Mouse (Mus musculus): ENCODE data around the gene Usp30. TPM values are rescaled to one million over a fixed set of nuclear protein-coding genes. Genes with fewer than 3 reads are reported as not detected.
A peak's percentile ranks its signal among the peaks of the same experiment; 100 is the strongest.

The Usp30 gene
- total RNA-seq (2021): 10 to 100 TPM; 35.9 to 38.0 TPM

DNA sequence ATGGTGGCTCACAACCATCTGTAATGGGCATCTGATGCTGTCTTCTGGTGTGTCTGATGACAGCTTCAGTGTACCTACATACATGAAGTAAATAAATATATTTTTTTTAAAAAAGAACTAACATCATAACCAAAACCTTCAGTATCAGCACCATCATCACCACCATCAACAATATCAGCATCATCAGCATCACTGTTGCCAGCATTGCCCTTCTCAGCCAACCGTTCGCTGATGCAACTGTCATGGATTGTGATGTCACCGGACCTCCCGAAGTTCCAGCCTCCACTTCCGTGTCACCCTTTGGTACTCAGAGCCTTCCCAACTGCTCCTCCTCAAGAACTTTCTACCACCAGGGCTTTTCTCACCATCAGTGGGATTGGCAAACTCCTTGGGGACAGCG is at the start of gene Usp30:
Usp30 (plus strand) TSS at position 301 of the 400 bp plus-strand sequence.
- DNase-seq (ENCODE audit: low spot score in 2 of 2): no peak
- intact Hi-C loops (cut with DNase I): no loop called here

DNA sequence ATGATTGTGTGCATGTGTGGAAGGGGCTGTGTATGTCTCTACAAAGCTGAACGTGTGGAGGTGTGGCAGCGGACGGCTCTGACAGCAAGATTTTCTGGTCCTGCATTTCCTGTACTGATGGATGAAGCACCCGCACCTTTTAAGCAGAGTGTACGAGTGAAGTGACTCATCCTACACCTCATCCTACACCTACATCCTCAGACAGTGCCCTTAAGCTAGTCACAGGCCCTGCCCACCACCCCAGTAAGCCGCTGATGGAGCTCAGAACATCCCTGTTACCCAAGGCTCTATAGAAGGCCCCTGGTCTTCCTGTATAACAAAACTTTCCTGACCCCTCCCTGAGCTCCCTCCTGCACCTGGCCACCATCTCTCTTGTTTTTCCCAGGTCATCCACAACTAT is 40.9 kb upstream of the Usp30 start:
- intact Hi-C loops (cut with DNase I): no loop called here

DNA sequence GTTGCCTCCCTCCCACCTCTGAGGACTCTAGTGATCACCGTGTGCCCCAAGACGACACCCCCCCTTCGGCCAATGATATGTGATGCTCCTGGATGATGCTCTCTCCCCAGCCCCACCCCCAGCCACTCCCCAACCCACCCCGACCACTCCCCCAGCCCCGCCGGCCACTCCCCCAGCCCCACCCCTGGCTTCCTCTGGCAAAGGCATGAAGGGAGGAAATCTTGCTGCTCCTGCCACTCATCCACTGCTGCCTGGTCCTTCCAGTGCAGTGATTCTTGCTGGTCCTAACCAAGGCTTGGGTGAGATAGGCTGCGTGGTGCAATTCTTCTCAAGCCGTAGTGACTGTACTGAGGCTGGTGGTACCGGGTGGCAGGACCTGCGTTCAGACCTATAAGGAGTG is 40.4 kb upstream of the Usp30 start:
- peak in 1 of 2 experiments; percentile 23 for DNase-seq (ENCODE audit: low spot score in 2 of 2)
- intact Hi-C loops (cut with DNase I): no loop called here

More for the DNA sequence above, 40.9 kb upstream of the Usp30 start:
- DNase-seq (ENCODE audit: low spot score in 2 of 2): peak in 1 of 2 experiments; percentile 28

DNA sequence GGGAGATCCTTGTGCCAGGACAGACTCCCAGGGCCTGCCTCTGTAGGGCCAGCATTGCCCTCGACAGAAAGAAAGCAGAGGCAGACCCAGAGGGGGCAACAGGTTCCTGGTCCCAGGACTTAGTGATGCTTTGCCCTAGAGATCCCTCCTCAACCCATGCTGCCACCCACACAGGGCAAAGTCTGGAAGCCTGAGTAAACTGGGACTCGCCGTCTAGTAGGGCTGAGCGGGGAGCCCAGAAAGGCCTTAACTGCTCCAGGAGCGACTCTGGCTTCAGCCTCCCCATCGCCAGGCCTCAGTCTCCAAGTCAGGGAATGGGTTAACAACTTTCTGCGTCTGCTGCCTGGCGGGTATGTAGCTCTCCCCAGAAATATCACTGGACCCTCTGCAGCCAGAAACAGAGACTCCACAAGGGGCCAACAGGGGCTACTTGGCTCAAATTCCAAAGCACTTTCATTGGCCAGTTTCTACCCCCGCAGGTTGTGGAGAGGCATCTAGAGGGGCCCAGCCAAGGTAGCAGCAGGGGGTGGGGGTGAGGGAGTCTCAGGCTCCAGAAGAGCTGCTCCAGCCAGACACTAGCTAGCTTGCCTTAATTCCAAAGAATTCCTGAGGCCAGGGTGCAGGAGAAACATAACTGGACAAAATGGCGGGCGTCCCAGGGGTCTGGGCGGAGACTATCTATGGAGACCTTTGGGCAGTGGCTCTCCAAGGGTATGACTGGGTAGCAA is 37.9 kb upstream of the Usp30 start:
- intact Hi-C loops (cut with DNase I): no loop called here
- DNase-seq (ENCODE audit: low spot score in 2 of 2): no peak

DNA sequence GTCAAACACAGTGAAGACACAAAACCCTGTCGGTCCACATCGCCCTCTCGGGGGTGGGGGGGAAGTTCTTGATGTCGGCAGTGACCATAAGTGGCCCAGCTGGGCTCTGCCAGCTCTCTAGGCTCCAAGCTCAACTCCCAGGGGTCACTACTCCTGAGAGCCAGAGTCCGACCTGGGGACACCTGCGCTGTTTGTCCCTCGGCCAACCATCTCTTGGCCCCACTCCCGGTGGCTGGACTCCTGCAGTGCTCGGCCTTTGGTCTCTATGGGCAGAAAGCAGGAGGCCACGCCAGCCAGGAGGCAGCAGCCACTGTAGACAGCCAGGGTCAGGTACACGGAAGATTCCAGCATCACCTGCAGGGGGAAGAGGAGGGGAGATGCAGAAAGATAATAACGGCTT is 37.1 kb upstream of the Usp30 start:
- intact Hi-C loops (cut with DNase I): no loop called here

DNA sequence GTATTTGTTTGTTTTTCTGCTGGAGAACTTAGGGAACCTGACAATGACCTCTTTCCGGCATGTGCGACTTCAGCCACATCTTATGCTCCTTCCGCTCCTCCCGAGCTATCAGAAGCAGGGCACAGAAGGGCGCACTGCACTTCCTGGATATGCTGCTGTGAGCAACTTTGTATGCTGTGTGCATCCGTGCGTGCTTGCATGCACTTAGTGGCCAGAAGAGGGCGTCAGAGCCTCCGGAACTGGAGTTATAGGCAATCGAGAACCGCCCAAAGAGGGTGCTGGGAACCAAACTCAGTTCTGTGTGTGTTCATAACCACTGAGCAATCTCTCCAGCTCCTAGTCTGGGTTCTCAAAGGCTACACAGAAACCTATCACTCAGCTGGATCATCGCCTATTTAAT is 34.6 kb upstream of the Usp30 start:
- intact Hi-C loops (cut with DNase I): no loop called here
- no peak for DNase-seq (ENCODE audit: low spot score in 2 of 2)

More for the DNA sequence above, 37.1 kb upstream of the Usp30 start:
- no peak for DNase-seq (ENCODE audit: low spot score in 2 of 2)

DNA sequence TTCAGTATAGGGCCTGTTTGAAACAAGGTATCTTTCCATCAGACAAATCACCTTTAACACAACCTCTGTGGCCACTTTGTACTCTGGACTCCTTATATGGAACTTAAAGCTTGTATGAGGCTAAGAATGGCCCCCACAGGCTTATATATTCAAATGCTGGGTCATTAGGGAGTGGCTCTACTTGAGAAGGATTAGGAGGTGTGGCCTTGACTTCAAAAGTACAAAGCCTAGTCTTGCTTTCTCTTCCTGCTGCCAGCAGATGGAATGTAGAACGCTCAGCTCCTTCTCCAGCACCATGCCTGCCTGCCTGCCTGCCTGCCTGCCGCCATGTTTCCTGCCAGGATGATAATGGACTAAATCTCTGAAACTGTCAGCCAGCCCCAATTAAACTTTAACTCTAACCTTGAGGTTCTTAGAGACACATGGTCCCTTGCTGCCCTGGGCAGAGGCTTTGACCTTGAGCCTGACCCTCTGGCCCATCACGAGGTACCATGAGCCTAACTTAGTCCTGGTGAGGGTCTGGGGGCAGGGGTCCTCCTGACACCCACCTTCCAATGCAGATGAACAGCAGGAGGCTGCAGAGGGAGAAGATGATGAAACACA is 33.0 kb upstream of the Usp30 start:
- no peak for DNase-seq (ENCODE audit: low spot score in 2 of 2)
- intact Hi-C loops (cut with DNase I): no loop called here

DNA sequence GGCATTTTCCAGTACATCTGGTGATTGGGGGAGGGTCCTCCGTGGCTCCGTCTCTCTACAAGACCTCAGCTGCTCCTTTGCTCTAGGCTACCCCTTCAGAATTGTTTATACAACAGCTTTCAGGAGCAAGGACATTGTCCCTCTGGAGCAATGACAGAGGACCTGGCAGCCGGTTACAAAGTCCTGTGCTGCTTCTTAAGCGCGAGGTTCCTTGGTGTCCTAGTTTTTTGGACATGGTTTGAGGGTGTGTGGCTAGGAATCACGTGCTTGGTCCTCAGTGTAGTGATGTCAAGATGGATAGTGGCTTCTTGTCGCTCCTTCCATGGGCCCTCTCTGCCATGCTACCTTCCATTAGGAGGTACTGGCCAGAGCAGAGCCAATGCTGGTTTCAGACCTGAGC is 30.9 kb upstream of the Usp30 start:
- intact Hi-C loops (cut with DNase I): no loop called here
- DNase-seq (ENCODE audit: low spot score in 2 of 2): no peak

DNA sequence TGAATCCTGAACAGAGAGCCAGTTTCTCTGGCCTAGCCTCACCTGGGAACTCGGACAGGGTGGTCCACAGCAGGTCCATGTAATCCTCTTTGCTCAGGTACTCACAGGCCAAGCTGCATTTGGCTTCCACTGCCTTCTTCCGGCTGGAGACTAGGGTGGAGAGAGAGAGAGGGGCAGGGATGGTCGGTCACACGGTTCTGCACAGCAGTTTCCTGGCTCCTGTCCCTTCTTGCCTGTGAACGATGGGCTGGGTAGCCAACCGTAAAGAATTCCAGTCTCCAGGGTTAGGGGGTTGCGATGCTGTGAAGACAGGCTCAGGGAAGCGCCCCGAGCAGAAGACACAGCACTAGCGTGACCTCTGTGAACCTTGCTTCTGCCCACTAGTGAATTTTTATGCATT is 30.1 kb upstream of the Usp30 start:
- no peak for DNase-seq (ENCODE audit: low spot score in 2 of 2)
- intact Hi-C loops (cut with DNase I): no loop called here

DNA sequence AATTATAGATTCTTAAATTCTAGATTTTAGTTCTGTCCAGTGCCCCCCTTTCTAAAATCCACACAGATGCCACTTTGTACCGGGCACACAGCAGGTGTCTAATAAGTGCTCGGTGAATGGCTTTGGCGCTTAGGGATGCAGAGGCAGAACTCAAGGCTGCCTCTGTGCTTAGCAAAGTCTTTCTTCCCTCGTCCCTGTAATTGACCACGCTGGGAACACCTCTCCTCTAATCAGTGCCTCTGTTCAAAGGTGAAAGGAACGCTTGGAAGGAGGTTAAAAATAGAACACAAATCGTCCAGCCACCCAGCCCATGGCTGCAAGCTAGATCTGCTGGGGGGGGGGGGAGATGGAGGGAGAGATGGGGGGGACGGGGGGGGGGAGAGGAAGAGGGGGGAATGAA is 24.8 kb upstream of the Usp30 start:
- DNase-seq (ENCODE audit: low spot score in 2 of 2): no peak
- intact Hi-C loops (cut with DNase I): no loop called here

DNA sequence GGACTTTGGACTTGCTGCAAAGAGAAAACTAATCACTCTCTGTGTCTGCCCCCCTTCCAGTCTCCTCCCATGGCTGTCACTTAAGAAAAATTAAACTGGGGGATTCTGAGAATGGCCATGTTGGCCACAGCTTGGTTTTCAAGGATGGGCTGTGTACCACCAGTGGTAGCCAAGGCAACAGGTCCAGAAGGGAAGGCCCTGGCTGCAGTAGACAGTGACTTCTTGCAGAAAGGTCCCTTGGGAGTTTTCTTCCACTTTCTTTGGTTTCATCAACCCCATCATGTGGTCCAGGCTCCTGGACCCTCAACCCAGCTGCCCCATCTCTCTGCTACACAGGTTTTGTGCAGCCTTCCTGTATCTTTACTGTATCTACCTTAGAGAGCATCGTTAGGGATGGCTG is 24.4 kb upstream of the Usp30 start:
- intact Hi-C loops (cut with DNase I): no loop called here

DNA sequence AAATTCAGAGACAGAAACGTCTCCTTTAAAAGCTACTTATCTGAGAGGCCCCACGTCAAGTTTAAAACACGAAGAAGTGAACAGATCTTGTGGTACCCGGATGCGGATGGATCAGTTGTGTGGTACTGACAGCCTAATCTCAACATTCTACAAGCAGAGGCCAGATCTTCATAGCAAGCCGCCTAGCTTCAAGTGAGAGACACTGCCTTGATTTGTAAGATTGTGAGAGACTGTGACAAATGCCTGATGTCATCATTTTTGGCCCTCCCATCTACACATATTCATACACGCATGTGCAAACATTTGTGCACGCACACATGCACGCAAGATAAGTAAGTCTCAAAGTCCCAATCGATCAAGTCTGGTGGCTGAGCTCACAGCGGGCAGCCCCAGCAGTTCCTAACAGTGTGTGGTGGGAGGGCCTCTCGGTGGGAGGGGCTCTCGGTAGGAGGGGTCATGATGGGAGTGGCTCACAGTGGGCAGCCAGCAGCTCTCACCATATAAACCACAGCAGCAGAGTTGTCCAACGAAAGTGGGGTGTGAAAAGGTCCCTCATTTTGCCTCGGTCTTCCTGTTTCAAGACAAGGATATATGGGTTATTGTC is 23.8 kb upstream of the Usp30 start:
- intact Hi-C loops (cut with DNase I): no loop called here
- no peak for DNase-seq (ENCODE audit: low spot score in 2 of 2)

More for the DNA sequence above, 24.4 kb upstream of the Usp30 start:
- no peak for DNase-seq (ENCODE audit: low spot score in 2 of 2)

DNA sequence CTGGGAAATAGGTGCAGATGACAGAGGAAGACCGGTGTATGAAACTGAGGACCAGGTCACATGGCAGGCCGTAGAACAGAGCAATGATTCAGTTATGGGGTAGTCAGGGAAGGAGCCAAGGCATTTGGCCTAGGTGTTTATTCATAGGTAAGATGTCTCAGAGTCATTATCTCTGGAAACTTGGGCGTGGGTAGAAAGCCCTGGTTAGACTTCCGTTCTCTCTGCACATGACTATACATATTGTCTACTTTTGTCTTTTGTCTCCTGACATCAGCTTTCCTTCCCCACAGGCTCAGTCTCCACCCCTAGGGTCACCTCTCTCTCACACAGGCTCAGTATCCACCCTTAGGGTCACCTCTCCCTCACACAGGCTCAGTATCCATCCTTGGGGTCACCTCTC is 21.5 kb upstream of the Usp30 start:
- DNase-seq (ENCODE audit: low spot score in 2 of 2): no peak
- intact Hi-C loops (cut with DNase I): loop anchor here (2.0 kb wide), 1 partner anchor 87 kb away; no protein-coding TSS in a partner anchor

DNA sequence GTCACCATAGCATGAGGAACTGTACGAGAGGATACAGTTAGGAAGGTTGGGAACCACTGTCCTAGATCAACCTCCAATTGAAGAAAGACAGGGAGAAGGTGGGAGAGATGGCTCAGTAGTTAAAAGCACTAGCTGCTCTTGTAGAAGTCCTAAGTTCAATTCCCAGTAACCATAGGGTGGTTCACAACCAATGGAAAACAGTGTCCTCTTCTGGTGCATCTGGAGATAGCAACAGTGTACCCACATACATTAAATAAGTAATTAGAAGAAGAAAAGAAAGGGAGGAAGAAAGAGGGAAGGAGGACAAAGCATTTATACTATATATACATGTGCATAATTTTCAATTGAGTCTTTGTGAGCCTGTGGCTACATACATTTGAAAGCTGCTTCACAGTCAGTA is 20.1 kb upstream of the Usp30 start:
- no peak for DNase-seq (ENCODE audit: low spot score in 2 of 2)
- intact Hi-C loops (cut with DNase I): loop anchor here (2.0 kb wide), 1 partner anchor 88 kb away; no protein-coding TSS in a partner anchor

DNA sequence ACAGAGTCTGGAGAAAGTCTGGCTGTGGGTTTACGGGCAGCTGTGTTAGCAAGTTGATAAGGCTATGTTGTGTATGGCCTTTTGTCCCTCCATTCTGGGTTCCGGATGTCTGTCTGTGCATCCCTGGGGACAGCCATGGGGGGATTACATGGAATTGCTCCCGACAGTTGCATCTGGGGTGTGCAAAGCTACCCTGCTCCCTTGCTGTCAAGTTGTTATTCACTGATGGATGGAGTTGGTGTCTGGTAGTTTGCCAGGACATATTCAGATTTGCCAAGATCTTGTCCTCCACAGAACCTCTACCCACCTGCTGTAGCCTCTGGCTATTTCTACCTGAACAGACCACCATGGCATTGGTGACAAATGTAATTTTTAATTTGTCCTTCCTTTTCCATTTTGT is 19.1 kb upstream of the Usp30 start:
- no peak for DNase-seq (ENCODE audit: low spot score in 2 of 2)
- intact Hi-C loops (cut with DNase I): no loop called here

DNA sequence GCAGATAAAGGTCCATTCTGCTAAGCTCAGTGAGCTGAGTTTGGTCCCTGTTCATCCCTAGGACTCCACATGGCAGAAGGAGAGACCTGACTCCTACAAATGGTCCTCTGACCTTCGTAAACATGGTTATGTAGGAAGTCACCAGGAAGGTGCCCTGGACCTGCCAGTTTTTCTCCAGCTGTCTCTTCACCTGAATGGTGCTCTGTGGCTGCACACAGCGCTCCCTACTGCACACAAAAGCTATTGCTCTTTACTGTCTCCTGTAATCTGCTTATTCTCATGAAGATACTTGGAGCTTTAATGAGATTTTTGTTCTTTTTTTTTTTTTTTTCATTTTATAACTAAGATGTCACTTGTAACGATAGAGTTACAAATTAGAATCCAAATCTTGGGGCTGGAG is 18.7 kb upstream of the Usp30 start:
- intact Hi-C loops (cut with DNase I): no loop called here
- DNase-seq (ENCODE audit: low spot score in 2 of 2): no peak

DNA sequence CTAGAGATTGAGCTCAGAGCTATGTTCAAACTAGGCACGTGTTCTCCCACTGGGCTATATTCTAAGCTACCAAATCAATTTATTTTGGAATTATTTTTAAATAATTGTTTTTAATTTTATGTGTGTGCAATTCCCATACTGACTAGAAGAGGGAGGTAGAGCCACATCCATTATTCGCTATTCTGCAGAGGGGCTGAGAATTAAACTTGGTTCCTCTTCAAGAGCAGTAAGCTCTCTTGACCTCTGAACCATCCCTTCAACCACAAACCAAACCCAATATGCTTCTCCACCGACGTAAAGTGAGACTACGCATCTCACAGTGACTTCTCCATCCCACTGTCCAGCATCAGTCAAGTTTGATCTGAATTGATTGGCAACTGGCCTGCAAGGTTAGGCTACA is 18.1 kb upstream of the Usp30 start:
- no peak for DNase-seq (ENCODE audit: low spot score in 2 of 2)
- intact Hi-C loops (cut with DNase I): no loop called here

DNA sequence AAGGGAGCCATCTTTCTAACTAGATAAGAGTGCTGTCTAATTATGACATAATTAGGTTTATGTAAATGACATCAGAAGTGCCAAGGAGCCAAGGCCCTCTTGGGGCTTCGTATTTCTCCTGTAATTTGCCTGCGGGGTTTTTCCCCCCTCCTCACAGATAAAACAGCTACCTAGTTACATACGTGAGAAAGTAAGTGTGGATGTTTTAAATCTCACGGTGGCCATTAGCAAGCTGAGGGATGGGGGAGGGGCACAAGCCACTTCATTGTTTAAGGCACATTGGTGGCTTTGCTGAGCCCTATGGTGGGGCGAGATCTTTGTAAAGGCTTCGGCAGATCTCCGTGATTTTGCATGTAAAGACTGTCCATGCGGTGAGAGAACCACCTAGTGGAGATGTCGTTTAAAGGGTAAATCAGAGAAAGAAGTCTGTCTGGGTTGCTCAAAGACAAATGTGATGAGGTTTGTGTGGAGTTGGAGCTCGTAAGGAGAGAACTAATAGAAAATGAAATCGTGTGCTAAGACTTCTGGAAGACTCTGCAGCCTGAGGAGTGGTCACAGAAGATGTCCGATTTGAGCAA is 16.4 kb upstream of the Usp30 start:
- intact Hi-C loops (cut with DNase I): no loop called here
- no peak for DNase-seq (ENCODE audit: low spot score in 2 of 2)

DNA sequence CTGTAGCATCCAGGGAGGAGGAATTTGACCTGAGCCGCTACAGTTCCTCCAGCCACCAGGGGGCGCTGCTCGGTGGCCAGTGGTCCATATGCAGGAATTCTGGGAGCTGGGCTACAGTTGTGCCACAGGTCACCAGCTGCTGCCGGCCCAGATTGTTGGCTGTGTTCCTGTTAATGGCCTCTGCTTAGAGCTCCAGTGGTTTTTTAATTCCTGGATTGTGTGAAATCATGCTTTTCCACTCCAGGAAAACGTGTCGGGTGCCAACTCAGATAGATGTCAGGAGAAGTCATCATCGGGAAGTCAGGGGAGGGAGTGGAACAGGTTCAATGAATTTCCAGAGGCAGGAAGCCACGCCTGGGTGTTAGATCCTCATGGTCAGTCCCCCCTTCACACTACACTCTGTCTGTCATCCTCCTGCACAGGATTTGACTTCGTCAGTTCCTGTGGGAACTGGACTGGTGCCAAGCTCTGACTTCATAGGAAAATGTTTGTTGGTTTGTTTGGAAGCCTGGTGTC is 13.0 kb upstream of the Usp30 start:
- intact Hi-C loops (cut with DNase I): loop anchor here (5.0 kb wide), 2 partner anchors 50 to 75 kb away; partner anchors contain the start of gene Alkbh2
- DNase-seq (ENCODE audit: low spot score in 2 of 2): peak in 1 of 2 experiments; percentile 36

DNA sequence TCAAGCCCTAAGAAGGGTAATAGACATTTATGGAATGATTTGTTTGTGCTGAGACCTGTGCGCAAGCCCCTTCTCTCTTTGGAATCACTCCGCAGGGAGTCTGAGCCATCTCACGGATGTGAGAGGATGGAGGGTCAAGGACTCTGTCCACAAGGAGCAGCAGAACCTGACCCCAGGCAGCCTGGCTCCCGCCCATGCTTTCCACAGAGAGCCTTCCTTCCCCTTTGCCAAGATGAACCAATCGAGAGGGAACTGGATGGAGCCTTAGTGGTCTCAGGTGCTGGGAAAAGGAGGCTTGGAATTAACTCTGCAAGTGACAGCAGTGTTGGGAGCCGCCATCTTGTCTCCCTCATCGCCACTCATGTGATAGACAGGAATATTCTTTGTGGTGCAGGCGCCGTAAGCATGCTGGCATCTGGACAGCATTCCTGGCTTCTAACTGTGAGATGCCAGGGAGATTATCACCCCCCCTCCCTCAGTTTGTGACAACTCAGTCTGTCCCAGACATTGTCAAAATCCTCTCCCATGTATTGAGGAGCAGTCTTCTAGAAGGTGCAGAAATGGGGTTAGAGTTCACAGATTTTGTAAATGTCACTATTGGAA is 8.0 kb upstream of the Usp30 start:
- no peak for DNase-seq (ENCODE audit: low spot score in 2 of 2)
- intact Hi-C loops (cut with DNase I): loop anchor here (5.0 kb wide), 1 partner anchor 250 kb away; no protein-coding TSS in a partner anchor

All from left cerebral cortex, postnatal 25 days (tissue).